Mouse (Mus musculus) heart, embryonic 14.5 days (tissue): ENCODE results near the gene Slc7a7. TPM values are rescaled to one million over a fixed set of nuclear protein-coding genes. Genes with fewer than 3 reads are reported as not detected.
A peak's percentile ranks its signal among the peaks of the same experiment; 100 is the strongest.

ENCODE experiments used
- ATAC-seq: fragments of 200-750 bp; cut with Nextera tagmentation; 2 replicates; pipeline ENCODE4 v1.8.0; 2017; ENCODE audit warnings: low read depth, moderate TSS enrichment; ENCODE audit not compliant: insufficient number of reproducible peaks, insufficient read depth, low FRiP score
- H3K27ac ChIP-seq, 2 experiments: fragments of 200-500 bp in 1 of 2; fragments of 300-500 bp in 1 of 2; sonication (generic) in 1 of 2; replicated peaks in 1 of 2; 2 replicates each; pipeline ENCODE4 v1.5.1; 2012 to 2014; ENCODE audit warnings: low read depth in 2 of 2, low read length in 2 of 2, control low read depth in 1 of 2, mild to moderate bottlenecking in 1 of 2, mixed read lengths in 1 of 2; ENCODE audit not compliant: control insufficient read depth in 1 of 2, insufficient read depth in 1 of 2
- H3K27me3 ChIP-seq: fragments of 300-500 bp; sonication (generic); 2 replicates; pipeline ENCODE4 v1.6.1; 2014; ENCODE audit warnings: mild to moderate bottlenecking, low read length, control low read depth; ENCODE audit not compliant: control insufficient read depth, insufficient read depth
- H3K36me3 ChIP-seq: fragments of 300-500 bp; sonication (generic); 2 replicates; pipeline ENCODE4 v1.6.1; 2014; ENCODE audit warnings: mild to moderate bottlenecking, control low read depth, low read length, mixed read lengths; ENCODE audit not compliant: control insufficient read depth, insufficient read depth
- H3K4me1 ChIP-seq, 2 experiments: fragments of 200-500 bp in 1 of 2; fragments of 300-500 bp in 1 of 2; sonication (generic) in 1 of 2; 2 replicates each; pipeline ENCODE4 v1.6.1; 2012 to 2014; ENCODE audit warnings: low read length in 2 of 2, control low read depth in 1 of 2, mixed read lengths in 1 of 2; ENCODE audit not compliant: control insufficient read depth in 2 of 2, insufficient read depth in 2 of 2
- H3K4me2 ChIP-seq: fragments of 300-500 bp; sonication (generic); 2 replicates; pipeline ENCODE4 v1.6.1; 2014; ENCODE audit warnings: mild to moderate bottlenecking, low read length
- H3K4me3 ChIP-seq, 2 experiments: fragments of 200-500 bp in 1 of 2; fragments of 300-500 bp in 1 of 2; sonication (generic) in 1 of 2; 2 replicates each; pipeline ENCODE4 v1.5.1; 2012 to 2014; ENCODE audit warnings: low read length in 2 of 2, mild to moderate bottlenecking in 2 of 2, control low read depth in 1 of 2, low read depth in 1 of 2, moderate library complexity in 1 of 2; ENCODE audit not compliant: control insufficient read depth in 1 of 2, insufficient read depth in 1 of 2
- H3K9ac ChIP-seq: fragments of 300-500 bp; sonication (generic); 2 replicates; pipeline ENCODE4 v1.6.1; 2014; ENCODE audit warnings: mild to moderate bottlenecking, low read length
- H3K9me3 ChIP-seq: fragments of 300-500 bp; sonication (generic); 2 replicates; pipeline ENCODE4 v1.6.1; 2016; ENCODE audit warnings: low read length, control low read depth; ENCODE audit not compliant: control insufficient read depth
- WGBS: fragments of 180-500 bp; shearing (Covaris S2); extraction: QIAGEN DNeasy Blood & Tissue Kit; methylation state at CpG from one replicate; pipeline ENCODE4 v1.1.7; 2014; 5-methylcytosine and 5-hydroxymethylcytosine counted together
- polyA plus RNA-seq: library from polyadenylated mRNA; unstranded; fragments of >200 nt; fragmentation: Nextera tagmentation; extraction: Ambion mirVana; gene quantifications from 2 replicates; pipeline ENCODE4 v1.2.1, GENCODE M21; 2014

Slc7a7 gene
- 10.0 and 10.9 TPM in 2 replicates for polyA plus RNA-seq

- 5% methylated on average over 19 of the region's 19 CpGs for WGBS
- H3K9ac ChIP-seq = peak within 1 kb of the TSS; percentile 8; the same call in 1 of the 2 replicates
Observed at GRCm38 (mm10) chr14:54417623-54418081, at the start of gene Slc7a7. Slc7a7 (minus strand) TSS chr14:54417780.

GRCm38 (mm10) chr14:54464293-54465005, 46.9 kb upstream of the Slc7a7 start:
- peaks cover 2 to 4% of the 10 kb centered on the region in 2 experiments; a peak in 1 of 4 replicates for H3K4me1 ChIP-seq
- 2% methylated on average over 53 of the region's 57 CpGs for WGBS
- peak overlapping the region; percentile 91 to 96 for H3K4me3 ChIP-seq
- no peaks in the 10 kb centered on the region for H3K27me3 ChIP-seq
- H3K27ac ChIP-seq = peak overlapping the region; percentile 66 to 83
- peak overlapping the region; percentile 92 for H3K9ac ChIP-seq
- H3K9me3 ChIP-seq = no peaks in the 10 kb centered on the region
- H3K4me2 ChIP-seq = peak overlapping the region; percentile 84
- peaks cover 39% of the 10 kb centered on the region for H3K36me3 ChIP-seq
- ATAC-seq = peak; percentile 76

More at GRCm38 (mm10) chr14:54417623-54418081, at the start of gene Slc7a7:
- peak within 1 kb of the TSS; percentile 10 to 19; a peak in 2 of 4 replicates for H3K4me3 ChIP-seq
- H3K4me2 ChIP-seq = peak within 1 kb of the TSS; percentile 56
- ATAC-seq = no peak
- H3K27ac ChIP-seq = 0 out of 4 replicates have a peak within 1 kb of the TSS, but pooled peaks of 1 of the 2 experiments have one; percentile 2
- no peaks in the 10 kb centered on the region for H3K9me3 ChIP-seq
- H3K27me3 ChIP-seq = no peaks in the 10 kb centered on the region
- H3K36me3 ChIP-seq = no peaks in the 10 kb centered on the region
- peaks cover 20 to 23% of the 10 kb centered on the region in 2 experiments for H3K4me1 ChIP-seq

GRCm38 (mm10) chr14:54463959-54464292, 46.3 kb upstream of the Slc7a7 start, which contains the start of gene Lrp10:
Lrp10 (plus strand) TSS chr14:54464137.
- peak; percentile 85 for ATAC-seq
- H3K4me2 ChIP-seq = peak within 1 kb of the TSS; percentile 84
- peaks cover 2 to 4% of the 10 kb centered on the region in 2 experiments; a peak in 1 of 4 replicates for H3K4me1 ChIP-seq
- H3K27me3 ChIP-seq = no peaks in the 10 kb centered on the region
- peak within 1 kb of the TSS; percentile 92 for H3K9ac ChIP-seq
- no peaks in the 10 kb centered on the region for H3K9me3 ChIP-seq
- H3K36me3 ChIP-seq = peaks cover 34% of the 10 kb centered on the region
- H3K27ac ChIP-seq = peak within 1 kb of the TSS; percentile 69 to 83
- peak within 1 kb of the TSS; percentile 91 to 96 for H3K4me3 ChIP-seq
- WGBS = under 1% methylated on average over 35 of the region's 35 CpGs

GRCm38 (mm10) chr14:54463108-54463958, 45.8 kb upstream of the Slc7a7 start:
- H3K27me3 ChIP-seq = no peaks in the 10 kb centered on the region
- no peak for ATAC-seq
- peak overlapping the region; percentile 92 for H3K9ac ChIP-seq
- WGBS = 15% methylated on average over 12 of the region's 12 CpGs
- H3K4me1 ChIP-seq = peaks cover 2 to 4% of the 10 kb centered on the region in 2 experiments; a peak in 1 of 4 replicates
- no peaks in the 10 kb centered on the region for H3K9me3 ChIP-seq
- peak overlapping the region; percentile 91 to 96 for H3K4me3 ChIP-seq
- peak overlapping the region; percentile 69 to 83; a peak in 3 of 4 replicates for H3K27ac ChIP-seq
- peak overlapping the region; percentile 84 for H3K4me2 ChIP-seq
- H3K36me3 ChIP-seq = peaks cover 28% of the 10 kb centered on the region

- Histone ChIP-seq H3K9me3 (no peaks in the 10 kb centered on the region), H3K27me3 (no peaks in the 10 kb centered on the region), H3K4me1 (peaks cover 2 to 4% of the 10 kb centered on the region in 2 experiments; a peak in 1 of 4 replicates), H3K9ac (no peak overlapping the region), H3K4me3 (no peak overlapping the region), H3K27ac (no peak overlapping the region), H3K36me3 (peaks cover 16% of the 10 kb centered on the region), H3K4me2 (no peak overlapping the region)
- ATAC-seq = no peak
- WGBS = 77% methylated on average over 4 of the region's 4 CpGs
Observed at GRCm38 (mm10) chr14:54462146-54462545, 44.6 kb upstream of the Slc7a7 start.

- no peak overlapping the region for H3K9ac ChIP-seq
- no peak overlapping the region for H3K4me2 ChIP-seq
- 70% methylated on average over 14 of the region's 14 CpGs for WGBS
- H3K27ac ChIP-seq = no peak overlapping the region
- ATAC-seq = no peak
- H3K27me3 ChIP-seq = no peaks in the 10 kb centered on the region
- H3K9me3 ChIP-seq = no peaks in the 10 kb centered on the region
- H3K4me3 ChIP-seq = no peak overlapping the region
- no peaks in the 10 kb centered on the region; a peak in 1 of 4 replicates for H3K4me1 ChIP-seq
- no peaks in the 10 kb centered on the region for H3K36me3 ChIP-seq
Observed at GRCm38 (mm10) chr14:54457907-54458569, 40.5 kb upstream of the Slc7a7 start.
